Mouse (Mus musculus): ENCODE measurements at regions not wholly inside any gene's neighbourhood (a gene's known extent, or its start where the extent isn't known, plus 50 kb on each side); places are given as distances from the start of the nearest gene placed in this dataset.

DNA sequence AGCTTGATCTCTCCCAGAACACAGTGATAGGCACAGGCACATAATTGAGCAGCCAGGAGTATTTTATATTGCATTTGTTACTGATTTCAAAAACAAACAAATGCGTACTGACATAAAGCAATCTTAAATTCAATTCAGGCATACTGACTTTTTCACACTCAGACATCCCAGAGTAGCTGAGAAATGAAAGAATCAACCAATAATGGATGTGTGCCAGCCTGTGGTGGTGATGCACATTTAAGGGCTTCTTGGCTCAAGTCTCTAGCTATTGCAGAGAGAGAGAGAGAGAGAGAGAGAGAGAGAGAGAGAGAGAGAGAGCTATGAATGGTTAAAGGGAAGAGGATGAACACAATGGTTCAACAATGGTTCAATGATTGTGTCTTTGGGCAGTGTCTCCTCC, 426.1 kb upstream of the Nrp1 start:
- Histone ChIP-seq H3K4me1 (ENCODE audit: control insufficient read depth, insufficient read depth, low read length) (no peaks in the 10 kb centered on the region), H3K9ac (replicated peaks; ENCODE audit: low read length) (no peak overlapping the region), H3K4me3 (ENCODE audit: low read depth, low read length) (no peak overlapping the region), H3K4me2 (ENCODE audit: low read depth, low read length) (no peak overlapping the region), H3K27ac (replicated peaks; ENCODE audit: low read depth, low read length) (no peak overlapping the region), H3K36me3 (replicated peaks; ENCODE audit: control insufficient read depth, insufficient read depth, low read depth, low read length) (no peaks in the 10 kb centered on the region), H3K27me3 (ENCODE audit: control insufficient read depth, insufficient read depth, low read length) (no peaks in the 10 kb centered on the region), H3K9me3 (replicated peaks; ENCODE audit: control insufficient read depth, low read length) (no peaks in the 10 kb centered on the region)
- DNase-seq (ENCODE audit: low spot score) (no peak), ATAC-seq (replicated peaks; ENCODE audit: insufficient number of reproducible peaks, low FRiP score, low TSS enrichment, low read depth) (no peak)
- WGBS, result 75% methylated on average over 1 of the region's 1 CpGs

DNA sequence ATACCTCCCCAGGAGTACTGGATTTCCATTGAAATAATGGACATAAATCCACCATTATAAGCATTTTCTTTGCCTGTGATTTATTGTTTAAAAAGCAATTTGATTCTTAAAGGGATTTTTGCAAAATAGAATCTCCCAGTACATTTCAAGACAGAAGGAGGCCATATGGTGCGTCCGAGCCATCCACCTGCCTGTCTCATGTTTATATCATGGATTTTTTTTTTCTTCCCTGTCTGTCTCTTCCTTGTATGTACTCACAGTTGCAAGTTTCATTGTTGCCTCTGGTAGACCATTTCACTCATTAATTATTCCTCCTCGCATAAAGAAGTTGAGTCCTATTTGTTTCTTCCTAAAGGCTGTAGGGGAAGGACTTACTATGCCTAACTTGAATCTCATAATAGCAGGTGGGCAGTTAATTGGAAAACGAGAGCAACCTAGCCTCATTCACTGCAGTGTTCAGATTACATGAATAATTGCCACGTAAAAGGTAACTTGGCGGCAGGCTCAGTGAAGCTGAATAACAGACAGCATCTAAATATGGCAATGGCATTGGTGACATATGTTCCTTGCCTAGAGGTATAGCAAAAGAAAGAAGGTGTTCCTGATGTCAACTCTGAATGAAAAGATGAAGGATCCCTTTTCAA, 421.5 kb upstream of the Nrp1 start:
- Histone ChIP-seq H3K9me3 (replicated peaks; ENCODE audit: control insufficient read depth, low read length) (no peaks in the 10 kb centered on the region), H3K27ac (replicated peaks; ENCODE audit: low read depth, low read length) (no peak overlapping the region), H3K4me1 (ENCODE audit: control insufficient read depth, insufficient read depth, low read length) (no peaks in the 10 kb centered on the region), H3K9ac (replicated peaks; ENCODE audit: low read length) (no peak overlapping the region), H3K27me3 (ENCODE audit: control insufficient read depth, insufficient read depth, low read length) (no peaks in the 10 kb centered on the region), H3K36me3 (replicated peaks; ENCODE audit: control insufficient read depth, insufficient read depth, low read depth, low read length) (no peaks in the 10 kb centered on the region), H3K4me3 (ENCODE audit: low read depth, low read length) (no peak overlapping the region), H3K4me2 (ENCODE audit: low read depth, low read length) (no peak overlapping the region)
- 68% methylated on average over 6 of the region's 6 CpGs for WGBS
- ATAC-seq (replicated peaks; ENCODE audit: insufficient number of reproducible peaks, low FRiP score, low TSS enrichment, low read depth), result no peak
- no peak for DNase-seq (ENCODE audit: low spot score)

DNA sequence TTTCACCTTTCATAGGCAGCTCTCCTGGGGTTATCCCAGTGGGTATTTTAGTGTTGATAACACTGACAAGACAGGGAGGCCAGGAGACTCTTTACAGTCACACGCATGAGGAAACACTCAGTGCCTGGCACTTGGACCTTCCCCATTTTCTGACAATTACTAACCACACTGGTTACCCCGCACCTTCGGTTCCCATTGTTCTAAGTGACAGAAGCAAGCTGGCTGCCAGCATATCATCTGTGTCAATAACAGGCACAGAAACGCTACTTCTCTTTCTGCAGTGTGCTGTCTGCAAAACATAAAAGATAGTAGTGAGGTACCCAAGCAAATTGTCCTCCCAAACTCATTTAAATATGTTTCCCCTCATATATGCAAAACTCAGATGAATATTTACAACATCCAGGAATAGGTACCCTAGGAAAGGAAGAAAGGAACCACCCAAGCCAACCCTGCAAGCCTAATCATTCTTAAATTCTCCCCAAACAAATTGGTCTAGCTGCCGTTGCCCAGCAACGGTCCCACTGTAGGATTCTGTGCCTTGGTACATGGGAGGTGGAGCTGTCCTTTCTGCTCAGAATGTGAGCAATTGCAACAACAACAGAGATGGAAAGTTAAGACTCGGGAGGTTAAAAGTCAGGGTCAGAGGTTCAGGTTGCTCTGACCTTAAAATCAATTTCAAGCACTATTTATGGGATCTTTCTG, 419.0 kb upstream of the Nrp1 start:
- Histone ChIP-seq H3K27ac (replicated peaks; ENCODE audit: low read depth, low read length) (no peak overlapping the region), H3K27me3 (ENCODE audit: control insufficient read depth, insufficient read depth, low read length) (no peaks in the 10 kb centered on the region), H3K4me3 (ENCODE audit: low read depth, low read length) (no peak overlapping the region), H3K4me2 (ENCODE audit: low read depth, low read length) (no peak overlapping the region), H3K36me3 (replicated peaks; ENCODE audit: control insufficient read depth, insufficient read depth, low read depth, low read length) (no peaks in the 10 kb centered on the region), H3K9ac (replicated peaks; ENCODE audit: low read length) (no peak overlapping the region), H3K9me3 (replicated peaks; ENCODE audit: control insufficient read depth, low read length) (no peaks in the 10 kb centered on the region), H3K4me1 (ENCODE audit: control insufficient read depth, insufficient read depth, low read length) (no peaks in the 10 kb centered on the region)
- ATAC-seq (replicated peaks; ENCODE audit: insufficient number of reproducible peaks, low FRiP score, low TSS enrichment, low read depth) (peak; percentile 67; the same call in 1 of the 2 replicates), DNase-seq (ENCODE audit: low spot score) (peak; percentile 30)
- WGBS, result 41% methylated on average over 7 of the region's 7 CpGs

DNA sequence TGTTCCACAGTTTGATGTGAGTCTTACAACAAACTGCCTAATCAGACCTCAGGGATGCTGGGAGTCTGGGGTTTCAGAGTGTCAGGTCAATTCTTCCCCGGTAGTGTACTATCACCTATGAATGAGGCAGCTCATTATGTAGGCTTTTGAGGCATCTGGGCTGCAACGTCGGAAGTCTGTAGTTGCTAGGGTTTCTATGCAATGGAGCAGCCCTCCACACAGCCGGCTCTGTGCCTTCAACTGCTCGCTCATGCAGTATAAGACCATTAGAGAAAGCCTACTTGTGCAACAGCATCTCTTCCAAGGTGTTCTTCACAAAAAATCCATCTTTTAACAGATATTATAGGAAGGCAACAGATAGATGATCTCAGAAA, 418.4 kb upstream of the Nrp1 start:
- Histone ChIP-seq H3K9ac (replicated peaks; ENCODE audit: low read length) (no peak overlapping the region), H3K4me3 (ENCODE audit: low read depth, low read length) (no peak overlapping the region), H3K4me1 (ENCODE audit: control insufficient read depth, insufficient read depth, low read length) (no peaks in the 10 kb centered on the region), H3K36me3 (replicated peaks; ENCODE audit: control insufficient read depth, insufficient read depth, low read depth, low read length) (no peaks in the 10 kb centered on the region), H3K27me3 (ENCODE audit: control insufficient read depth, insufficient read depth, low read length) (no peaks in the 10 kb centered on the region), H3K27ac (replicated peaks; ENCODE audit: low read depth, low read length) (no peak overlapping the region), H3K4me2 (ENCODE audit: low read depth, low read length) (no peak overlapping the region), H3K9me3 (replicated peaks; ENCODE audit: control insufficient read depth, low read length) (no peaks in the 10 kb centered on the region)
- no peak for ATAC-seq (replicated peaks; ENCODE audit: insufficient number of reproducible peaks, low FRiP score, low TSS enrichment, low read depth)
- DNase-seq (ENCODE audit: low spot score), result no peak
- 21% methylated on average over 5 of the region's 5 CpGs for WGBS

- Histone ChIP-seq H3K27me3 (ENCODE audit: control insufficient read depth, insufficient read depth, low read length) (no peaks in the 10 kb centered on the region), H3K4me1 (ENCODE audit: control insufficient read depth, insufficient read depth, low read length) (no peaks in the 10 kb centered on the region), H3K27ac (replicated peaks; ENCODE audit: low read depth, low read length) (no peak overlapping the region), H3K9ac (replicated peaks; ENCODE audit: low read length) (no peak overlapping the region), H3K4me3 (ENCODE audit: low read depth, low read length) (no peak overlapping the region), H3K9me3 (replicated peaks; ENCODE audit: control insufficient read depth, low read length) (no peaks in the 10 kb centered on the region), H3K36me3 (replicated peaks; ENCODE audit: control insufficient read depth, insufficient read depth, low read depth, low read length) (no peaks in the 10 kb centered on the region), H3K4me2 (ENCODE audit: low read depth, low read length) (no peak overlapping the region)
- DNase-seq (ENCODE audit: low spot score) (no peak), ATAC-seq (replicated peaks; ENCODE audit: insufficient number of reproducible peaks, low FRiP score, low TSS enrichment, low read depth) (no peak)
Measured at GRCm38 (mm10) chr8:127942319-127942718, 416.1 kb upstream of the Nrp1 start.

DNA sequence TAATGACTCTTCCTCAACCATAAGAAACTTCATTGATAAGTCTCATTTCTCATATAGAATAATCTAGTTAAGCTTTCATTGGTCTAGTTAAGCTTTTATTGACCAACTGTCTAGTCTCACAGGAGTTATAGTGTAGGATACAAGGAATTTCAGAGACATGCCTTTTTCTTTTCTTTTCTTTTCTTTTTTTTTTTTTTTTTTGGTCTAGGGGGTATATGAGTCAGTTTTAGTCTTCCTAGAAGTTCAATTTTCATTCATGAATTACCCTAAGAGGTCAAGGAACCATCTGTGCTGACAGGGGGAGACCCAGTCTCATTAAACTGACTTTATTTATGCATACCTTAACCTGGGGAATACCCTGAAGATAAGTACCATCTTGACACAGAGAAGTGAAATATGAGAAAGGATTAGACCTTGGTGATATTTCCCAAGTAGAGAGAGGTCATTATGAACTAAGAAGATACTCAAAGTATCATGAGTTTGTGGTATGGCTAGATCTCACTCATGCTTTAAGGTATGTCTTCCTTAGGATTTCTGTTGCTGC, 413.4 kb upstream of the Nrp1 start:
- Histone ChIP-seq H3K4me3 (ENCODE audit: low read depth, low read length) (no peak overlapping the region), H3K27ac (replicated peaks; ENCODE audit: low read depth, low read length) (no peak overlapping the region), H3K9ac (replicated peaks; ENCODE audit: low read length) (no peak overlapping the region), H3K36me3 (replicated peaks; ENCODE audit: control insufficient read depth, insufficient read depth, low read depth, low read length) (no peaks in the 10 kb centered on the region), H3K4me1 (ENCODE audit: control insufficient read depth, insufficient read depth, low read length) (no peaks in the 10 kb centered on the region), H3K4me2 (ENCODE audit: low read depth, low read length) (no peak overlapping the region), H3K27me3 (ENCODE audit: control insufficient read depth, insufficient read depth, low read length) (no peaks in the 10 kb centered on the region), H3K9me3 (replicated peaks; ENCODE audit: control insufficient read depth, low read length) (no peaks in the 10 kb centered on the region)
- ATAC-seq (replicated peaks; ENCODE audit: insufficient number of reproducible peaks, low FRiP score, low TSS enrichment, low read depth), result no peak
- no peak for DNase-seq (ENCODE audit: low spot score)

DNA sequence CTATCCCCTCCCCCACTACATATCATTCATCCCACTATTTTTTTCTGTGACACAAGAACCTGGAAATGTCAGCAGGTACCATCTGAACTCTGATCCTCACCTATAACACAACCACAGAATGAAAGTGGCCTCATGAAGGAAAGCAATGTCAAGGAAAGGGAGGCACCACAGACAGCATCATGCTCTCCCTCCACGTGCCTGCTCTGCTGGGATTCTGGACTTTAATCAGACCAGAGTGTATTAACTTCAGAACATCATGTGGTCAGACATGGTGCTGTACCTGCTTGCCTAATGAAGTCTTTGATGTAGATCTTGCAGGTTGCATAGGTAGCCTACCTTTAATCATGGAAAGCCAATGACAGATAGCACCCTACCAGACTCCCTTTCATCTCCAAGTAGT, 400.8 kb upstream of the Nrp1 start:
- Histone ChIP-seq H3K9me3 (replicated peaks; ENCODE audit: control insufficient read depth, low read length) (no peaks in the 10 kb centered on the region), H3K4me3 (ENCODE audit: low read depth, low read length) (no peak overlapping the region), H3K27ac (replicated peaks; ENCODE audit: low read depth, low read length) (no peak overlapping the region), H3K27me3 (ENCODE audit: control insufficient read depth, insufficient read depth, low read length) (no peaks in the 10 kb centered on the region), H3K9ac (replicated peaks; ENCODE audit: low read length) (no peak overlapping the region), H3K36me3 (replicated peaks; ENCODE audit: control insufficient read depth, insufficient read depth, low read depth, low read length) (no peaks in the 10 kb centered on the region), H3K4me1 (ENCODE audit: control insufficient read depth, insufficient read depth, low read length) (no peaks in the 10 kb centered on the region), H3K4me2 (ENCODE audit: low read depth, low read length) (no peak overlapping the region)
- DNase-seq (ENCODE audit: low spot score), result no peak
- 59% methylated on average over 1 of the region's 1 CpGs for WGBS
- ATAC-seq (replicated peaks; ENCODE audit: insufficient number of reproducible peaks, low FRiP score, low TSS enrichment, low read depth), result no peak

DNA sequence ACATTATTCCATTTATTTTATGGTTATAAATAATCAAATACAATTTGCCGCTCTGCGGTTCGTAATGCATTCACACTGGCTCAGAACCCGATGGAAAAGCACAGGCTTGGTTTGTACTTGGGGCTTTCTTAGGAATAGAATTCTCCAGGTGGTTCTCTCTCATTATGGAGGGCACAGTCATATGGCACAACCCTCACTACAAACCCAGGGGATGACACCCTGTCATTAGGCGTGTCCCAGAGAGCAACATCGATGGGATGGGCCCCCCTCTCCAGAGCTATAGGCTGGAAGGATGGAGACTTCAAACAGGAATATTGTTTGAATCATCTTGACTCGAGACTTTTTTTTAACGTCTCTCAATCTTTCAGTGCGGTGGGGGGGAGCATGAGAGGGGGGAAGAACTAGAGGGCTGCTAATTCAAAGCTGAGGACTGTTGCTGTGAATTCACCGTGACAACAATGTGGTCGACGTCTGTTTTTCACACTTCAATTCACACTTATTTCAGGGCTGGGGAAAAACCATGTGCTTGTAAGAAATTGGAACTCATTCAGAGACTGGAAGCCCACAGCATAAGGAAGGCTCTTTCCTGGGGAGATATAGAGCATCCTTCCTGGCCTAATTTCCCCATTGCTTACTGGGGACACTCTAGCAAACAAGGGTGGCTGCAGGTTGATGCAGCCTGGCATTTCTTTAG, 399.9 kb upstream of the Nrp1 start:
- DNase-seq (ENCODE audit: low spot score) (no peak), ATAC-seq (replicated peaks; ENCODE audit: insufficient number of reproducible peaks, low FRiP score, low TSS enrichment, low read depth) (no peak)
- WGBS, result 73% methylated on average over 12 of the region's 12 CpGs

More for the DNA sequence above, 399.9 kb upstream of the Nrp1 start:
- H3K27ac ChIP-seq (replicated peaks; ENCODE audit: low read depth, low read length), result no peak overlapping the region
- H3K9ac ChIP-seq (replicated peaks; ENCODE audit: low read length), result no peak overlapping the region
- no peak overlapping the region for H3K4me2 ChIP-seq (ENCODE audit: low read depth, low read length)
- H3K36me3 ChIP-seq (replicated peaks; ENCODE audit: control insufficient read depth, insufficient read depth, low read depth, low read length), result no peaks in the 10 kb centered on the region
- H3K4me3 ChIP-seq (ENCODE audit: low read depth, low read length), result no peak overlapping the region
- H3K9me3 ChIP-seq (replicated peaks; ENCODE audit: control insufficient read depth, low read length), result no peaks in the 10 kb centered on the region
- H3K27me3 ChIP-seq (ENCODE audit: control insufficient read depth, insufficient read depth, low read length), result no peaks in the 10 kb centered on the region
- H3K4me1 ChIP-seq (ENCODE audit: control insufficient read depth, insufficient read depth, low read length), result no peaks in the 10 kb centered on the region
